Comparison of ENCODE assay signal across 1 mouse cellular context in genomic region chr5:145223395-145223794, GRCm38 (mm10).
TF ChIP-seq lines count a peak whose summit lies in the region.

No protein-coding gene starts in this region.

TF ChIP-seq in ES-E14, 5 proteins besides CTCF, POLR2A, EP300 and RAD21:
- TF ChIP-seq ZNF384 (IDR thresholded peaks at IDR 0.05; ENCODE audit: low read depth, low read length) (no peak), HCFC1 (IDR thresholded peaks at IDR 0.05; ENCODE audit: borderline replicate concordance, insufficient read depth, low read length) (no peak), MAFK (IDR thresholded peaks at IDR 0.05; ENCODE audit: insufficient read depth, low read depth, low read length) (no peak), ZC3H11A (IDR thresholded peaks at IDR 0.05; ENCODE audit: borderline replicate concordance, low read depth, low read length) (no peak), CHD2 (IDR thresholded peaks at IDR 0.05; ENCODE audit: low read depth, low read length) (no peak)
